Mouse (Mus musculus) testis, adult 10 weeks (tissue): Measurements from ENCODE around the gene Il3. TPM values are rescaled to one million over a fixed set of nuclear protein-coding genes. Genes with fewer than 3 reads are reported as not detected.

ENCODE experiments used
- polyA plus RNA-seq: library from polyadenylated mRNA; stranded (reverse); fragments of 350-450 nt; fragmentation: Illumina TruSeq; extraction: RNeasy Lipid Tissue Mini Kit (QIAGEN cat#74804); gene quantifications from one replicate; pipeline ENCODE4 v1.2.3, GENCODE M21; 2014; ENCODE audit warnings: low read depth, low replicate concordance

The Il3 gene
- not detected for polyA plus RNA-seq

GRCm38 (mm10) chr11:54267177-54267576 is at the start of gene Il3:
Il3 (minus strand) TSS chr11:54267277.

GRCm38 (mm10) chr11:54303728-54304470 is 36.8 kb upstream of the Il3 start, which contains the start of gene Acsl6:
Acsl6 (plus strand) TSS chr11:54303798.

GRCm38 (mm10) chr11:54248940-54249717 is 17.9 kb downstream of the Il3 start, which contains the start of gene Csf2:
Csf2 (minus strand) TSS chr11:54249667.

Other genes with a start within 250 kb of the Il3 start
- gene Slc22a4, start 239.2 kb downstream of the Il3 start, polyA plus RNA-seq: 0.43 TPM
- 0.18 TPM for gene Pdlim4, start 198.3 kb downstream of the Il3 start, polyA plus RNA-seq
- gene P4ha2, start 167.2 kb downstream of the Il3 start, polyA plus RNA-seq: 1.9 TPM
- not detected for gene Csf2, start 17.6 kb downstream of the Il3 start, polyA plus RNA-seq
- gene Acsl6, start 36.5 kb upstream of the Il3 start, polyA plus RNA-seq: 65.8 TPM
- gene Meikin, start 103.4 kb upstream of the Il3 start, polyA plus RNA-seq: 40.8 TPM
- gene Fnip1, start 170.9 kb upstream of the Il3 start, polyA plus RNA-seq: 111 TPM